Mouse (Mus musculus): ENCODE results near the gene Slit3.
A peak's percentile ranks its signal among the peaks of the same experiment; 100 is the strongest.

Slit3 gene

GRCm38 (mm10) chr11:35278128-35278769 lies 157.2 kb downstream of the Slit3 start:
- DNase-seq, result no peak

GRCm38 (mm10) chr11:35280826-35281225 lies 159.8 kb downstream of the Slit3 start:
- DNase-seq, result no peak

- DNase-seq, result no peak
These were observed 161.1 kb downstream of the Slit3 start for GRCm38 (mm10) chr11:35282001-35282632.

DNA sequence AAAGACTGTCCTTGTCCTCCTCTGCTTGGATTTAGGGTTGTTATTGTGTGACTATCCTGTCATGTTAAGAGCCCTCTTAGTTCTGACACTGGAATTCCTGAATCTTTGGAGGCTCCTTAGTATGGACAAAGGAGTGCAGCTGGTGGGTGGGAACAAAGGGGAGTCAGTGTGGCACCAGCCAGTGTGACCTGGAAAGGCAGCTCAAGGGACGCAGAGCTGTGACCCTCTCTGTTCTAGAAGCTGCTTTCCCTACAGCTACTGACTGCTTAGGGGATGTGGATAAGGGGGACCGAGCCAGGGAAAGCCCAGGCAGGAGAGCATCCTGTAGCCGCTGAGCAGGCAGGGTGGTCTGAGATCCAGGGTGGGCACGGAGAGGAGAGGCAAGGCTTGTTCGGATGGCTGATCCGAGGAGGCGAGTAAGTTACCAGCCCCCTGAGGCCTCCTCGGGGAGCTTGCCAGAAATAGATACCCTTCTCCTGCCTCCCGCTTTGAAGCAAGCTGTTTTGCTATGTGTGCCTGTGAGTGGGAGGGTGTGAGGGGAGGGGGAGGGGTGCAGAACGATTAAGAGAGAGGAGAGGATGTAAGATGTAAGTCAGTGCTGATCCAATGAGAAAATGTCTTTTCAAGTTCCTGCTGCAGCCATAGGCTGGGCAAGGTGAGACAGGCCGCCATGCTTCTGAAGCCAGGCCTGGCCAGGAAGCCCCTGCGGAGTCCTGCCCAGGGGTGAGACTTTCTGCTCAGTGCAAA lies 162.0 kb downstream of the Slit3 start:
- DNase-seq, result peak; percentile 65

- DNase-seq, result no peak
These were observed 162.7 kb downstream of the Slit3 start for GRCm38 (mm10) chr11:35283767-35284166.

DNA sequence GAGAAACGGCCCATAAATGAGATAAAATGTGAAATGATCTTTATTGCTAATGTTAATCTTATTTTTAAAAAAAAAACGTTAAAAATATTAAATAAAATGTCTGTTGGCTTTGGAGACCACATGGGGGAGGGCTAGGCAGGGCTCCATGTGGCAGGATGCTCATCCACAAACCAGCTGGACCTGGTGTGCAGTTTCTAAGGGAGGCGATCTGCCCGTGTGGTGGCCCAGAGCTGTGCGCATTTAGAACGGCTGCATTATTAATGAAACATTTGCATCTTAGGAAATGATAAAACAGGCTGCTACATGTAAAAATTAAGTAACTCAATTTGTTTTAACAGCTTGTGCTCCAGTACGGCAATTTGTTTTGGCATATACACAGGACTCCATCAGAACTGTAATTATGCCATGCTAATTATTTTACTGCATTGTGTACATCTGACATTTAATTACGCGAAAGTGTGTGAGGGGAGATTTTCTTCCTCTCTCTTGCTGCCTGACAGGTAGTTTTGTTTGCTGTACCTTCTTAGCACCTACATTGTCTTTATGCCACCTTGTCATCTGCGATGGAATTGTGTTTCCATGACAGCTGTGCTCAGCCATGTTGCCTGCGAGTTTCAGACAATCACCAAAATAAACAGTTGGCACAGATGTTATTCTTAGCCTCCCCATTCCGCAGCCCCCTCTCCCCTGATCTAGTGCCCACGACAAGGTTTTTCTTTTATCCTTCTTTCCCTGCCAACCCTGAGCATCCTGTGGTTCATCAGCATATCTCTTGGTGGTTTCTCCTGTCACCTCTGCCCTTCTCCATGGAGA lies 165.8 kb downstream of the Slit3 start:
- DNase-seq, result no peak

DNA sequence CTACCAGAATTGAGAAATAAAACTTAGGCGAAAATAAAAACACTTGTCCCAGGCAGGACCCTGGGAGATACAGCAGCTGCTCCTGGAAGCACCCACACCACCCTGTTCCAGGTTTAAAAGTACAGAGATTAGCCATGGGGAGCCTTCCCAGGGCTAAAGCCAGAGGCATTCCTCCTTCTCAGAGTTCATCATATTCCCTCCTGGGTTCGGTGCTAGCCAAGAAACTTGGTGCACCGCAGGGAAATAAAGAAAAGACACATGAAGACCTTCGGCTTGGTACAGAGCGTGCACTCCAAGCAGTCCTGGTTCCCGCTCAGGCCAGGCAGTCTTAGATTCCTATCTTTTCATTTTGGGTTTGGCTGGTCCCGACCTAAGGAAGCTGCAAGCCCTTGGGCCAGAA lies 167.0 kb downstream of the Slit3 start:
- DNase-seq, result no peak

DNA sequence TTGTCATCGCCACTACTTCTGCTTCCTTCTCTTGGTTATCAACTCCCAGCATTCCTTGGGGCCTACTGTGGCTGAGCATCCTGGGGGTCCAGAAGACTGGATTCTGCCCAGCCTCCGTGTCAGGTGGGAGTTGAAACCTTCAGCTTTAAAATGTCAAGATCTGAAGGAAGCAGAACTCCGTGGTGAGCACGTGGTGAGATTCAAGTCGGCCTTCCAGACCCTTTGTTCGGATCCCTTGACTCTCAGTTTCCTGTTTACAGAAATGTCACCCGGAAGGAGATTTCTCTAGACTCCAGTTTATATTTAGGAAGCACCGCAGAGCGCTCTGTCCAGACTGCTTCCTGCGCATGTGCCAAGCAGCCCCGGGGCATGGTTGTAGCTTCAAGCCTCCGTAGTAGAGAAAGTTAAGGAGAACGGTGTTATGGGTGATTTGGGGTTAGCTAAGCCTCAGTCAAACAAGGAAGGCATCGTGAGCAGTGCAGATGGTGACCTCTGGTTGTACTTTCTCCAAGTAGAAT lies 167.8 kb downstream of the Slit3 start:
- DNase-seq, result no peak

DNA sequence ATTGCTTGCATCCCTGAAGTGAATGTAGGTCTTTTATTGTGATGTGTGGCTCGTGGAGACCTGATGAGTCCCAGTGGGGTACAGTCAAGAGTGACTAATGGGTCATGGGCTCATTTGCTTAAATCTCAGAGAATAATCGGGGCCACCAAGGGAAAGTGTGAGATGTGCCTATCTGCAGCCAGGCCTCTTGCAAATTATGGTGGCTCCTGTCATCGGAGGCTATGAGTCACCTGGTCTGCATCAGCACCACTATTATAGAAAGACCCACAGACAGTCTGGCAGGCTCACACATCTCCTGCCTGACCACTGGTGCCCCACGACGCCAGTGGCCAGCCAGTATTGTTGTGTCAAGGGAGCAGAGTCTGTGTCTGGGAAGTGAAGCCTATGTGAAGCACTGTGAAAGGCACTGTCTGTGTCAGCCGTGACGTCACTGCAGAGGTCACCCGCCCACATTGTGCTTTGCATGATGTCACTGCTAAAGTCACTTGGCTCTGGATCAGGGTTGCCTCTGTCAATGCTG lies 171.3 kb downstream of the Slit3 start:
- no peak for DNase-seq

GRCm38 (mm10) chr11:35293197-35293596 lies 172.2 kb downstream of the Slit3 start:
- no peak for DNase-seq

GRCm38 (mm10) chr11:35294670-35295069 lies 173.6 kb downstream of the Slit3 start:
- DNase-seq, result no peak

DNA sequence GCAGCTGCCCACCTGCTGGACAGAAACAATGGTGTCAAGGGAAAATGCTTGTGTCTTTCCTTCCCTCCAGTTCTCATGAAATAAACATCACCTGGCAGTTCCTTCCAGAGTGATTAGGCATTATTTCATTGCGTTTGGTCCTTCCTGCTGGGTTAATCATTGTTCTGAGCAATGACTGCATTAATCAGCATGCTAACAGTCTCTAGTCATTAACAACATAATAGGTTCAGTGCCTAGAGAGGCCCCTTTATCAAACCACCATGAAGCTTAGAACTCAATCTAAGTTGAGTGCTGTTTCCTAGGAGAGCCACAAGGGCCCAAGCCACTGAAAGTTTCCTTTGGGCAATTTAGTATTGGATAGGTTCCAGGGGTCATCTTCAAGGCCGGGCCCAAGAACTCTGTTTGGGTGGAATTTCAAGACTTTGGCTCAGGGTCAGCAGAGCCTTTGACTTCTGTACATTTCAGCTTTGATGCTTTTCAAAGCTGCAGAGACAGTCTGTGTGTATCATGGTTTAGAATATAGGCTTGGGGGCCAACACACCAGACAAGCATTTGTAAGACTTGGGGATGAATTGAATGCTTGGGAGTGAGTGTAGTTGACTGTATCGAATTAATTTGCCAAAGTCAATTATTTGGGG lies 174.3 kb downstream of the Slit3 start:
- no peak for DNase-seq

DNA sequence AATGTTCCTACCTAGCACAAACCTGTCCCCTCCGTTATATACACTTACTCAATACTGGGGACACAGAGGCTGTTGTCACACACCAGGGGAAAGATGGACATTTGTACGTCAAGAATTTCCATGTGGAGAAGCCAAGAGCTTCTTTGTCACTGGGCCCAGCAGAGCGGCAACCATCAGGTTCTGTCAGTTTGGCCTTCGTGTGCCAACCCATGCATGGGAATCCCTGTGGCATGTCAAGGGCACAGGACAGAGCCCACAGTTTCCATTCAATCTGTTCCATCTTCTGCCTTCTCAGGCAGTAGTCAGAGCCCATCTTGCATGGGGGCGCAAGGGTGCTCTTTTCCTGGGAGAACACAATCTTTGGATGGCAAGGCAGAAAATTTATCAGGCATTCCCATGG lies 175.8 kb downstream of the Slit3 start:
- no peak for DNase-seq

GRCm38 (mm10) chr11:35297319-35297718 lies 176.3 kb downstream of the Slit3 start:
- DNase-seq, result no peak

GRCm38 (mm10) chr11:35298526-35298925 lies 177.5 kb downstream of the Slit3 start:
- no peak for DNase-seq

DNA sequence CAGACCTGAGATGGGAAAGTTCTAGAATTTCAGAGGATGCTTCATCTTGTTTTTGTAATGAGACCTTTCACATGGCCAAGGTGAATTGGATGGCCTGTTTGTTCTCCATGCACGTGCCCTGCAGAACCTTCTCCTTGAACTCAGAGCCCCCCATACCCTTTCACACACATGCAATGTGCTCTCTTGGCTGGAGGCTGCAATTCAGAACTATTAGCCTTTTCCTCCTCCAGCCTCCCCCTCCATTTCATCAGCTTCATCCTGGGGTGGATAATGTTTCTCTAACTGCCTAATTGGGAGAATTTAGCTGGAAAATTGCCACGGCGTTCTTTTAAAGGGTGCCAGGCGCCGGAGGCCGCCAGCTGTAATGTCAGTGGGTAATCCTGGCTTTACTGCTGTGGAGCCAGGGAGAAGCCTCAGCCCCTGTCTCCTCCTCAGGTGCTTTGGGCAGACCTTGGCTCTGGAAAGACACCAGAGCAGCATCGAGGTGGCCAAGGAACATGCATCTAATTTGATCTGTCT lies 178.9 kb downstream of the Slit3 start:
- DNase-seq, result no peak

DNA sequence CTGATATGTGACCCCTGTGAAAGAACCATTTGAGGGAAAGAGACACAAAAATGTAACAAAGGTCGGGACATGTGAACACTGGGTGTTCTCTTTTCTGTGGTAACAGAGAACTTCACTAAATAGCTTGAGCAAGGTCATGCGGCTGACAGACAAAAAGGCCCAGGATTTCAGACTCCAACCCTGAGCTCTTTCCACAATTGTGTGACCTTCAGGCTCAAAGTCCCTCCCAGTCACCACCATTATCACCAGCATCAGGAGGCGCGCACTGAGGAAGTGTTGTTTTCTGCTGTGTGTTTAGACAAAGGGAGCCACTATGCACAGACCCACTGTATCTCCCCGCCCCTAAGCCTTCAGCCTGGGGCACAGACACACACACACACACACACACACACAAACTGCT lies 181.2 kb downstream of the Slit3 start:
- DNase-seq, result no peak

- peak; percentile 94 for DNase-seq
These were observed 183.4 kb downstream of the Slit3 start for GRCm38 (mm10) chr11:35304216-35304975.

DNA sequence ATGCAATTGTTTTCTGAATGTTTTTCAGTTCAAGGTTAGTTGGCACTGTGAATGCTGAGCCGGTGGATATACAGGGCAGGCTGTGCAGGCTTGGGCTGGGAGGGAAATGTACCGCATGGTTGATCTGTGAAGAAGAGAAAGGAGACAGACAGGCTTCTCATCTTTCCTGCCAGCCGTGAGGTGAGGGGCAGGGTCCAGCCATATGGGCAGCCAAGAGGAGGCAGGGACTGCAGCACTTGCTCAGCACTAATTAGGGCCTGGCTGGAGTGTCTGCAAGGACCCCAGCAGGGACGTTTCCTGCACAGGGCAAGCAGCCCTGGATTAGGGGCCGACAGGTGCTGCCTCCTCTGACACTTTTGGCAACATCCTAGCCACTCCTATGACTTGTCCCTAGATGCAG lies 184.1 kb downstream of the Slit3 start:
- DNase-seq, result peak; percentile 95

GRCm38 (mm10) chr11:35305910-35306309 lies 184.9 kb downstream of the Slit3 start:
- DNase-seq, result peak; percentile 80

DNA sequence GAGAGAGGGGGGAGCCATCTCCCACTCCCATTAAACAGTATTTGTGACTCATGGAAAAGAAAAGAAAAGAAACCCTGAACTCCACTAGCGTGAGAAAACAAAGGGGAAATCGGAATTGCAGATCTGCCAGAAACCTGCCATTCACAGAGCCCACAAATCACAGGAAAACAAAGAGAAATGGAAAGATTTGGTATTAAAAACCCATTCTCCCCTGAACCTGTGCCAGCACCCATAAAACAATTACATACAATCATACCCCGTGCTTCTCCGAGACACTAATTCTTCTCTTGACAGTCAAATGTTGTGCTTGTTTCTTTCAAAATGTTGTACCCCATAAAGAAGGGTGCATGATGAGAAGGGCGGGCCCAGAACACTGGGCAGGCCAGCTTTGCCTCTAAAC lies 185.9 kb downstream of the Slit3 start:
- no peak for DNase-seq
